Mouse (Mus musculus): ENCODE data around the gene Dgkz. TPM values are rescaled to one million over a fixed set of nuclear protein-coding genes. Genes with fewer than 3 reads are reported as not detected.

Dgkz gene
- polyA plus RNA-seq, 1 experiment from 2014 or later = 18.6 TPM

DNA sequence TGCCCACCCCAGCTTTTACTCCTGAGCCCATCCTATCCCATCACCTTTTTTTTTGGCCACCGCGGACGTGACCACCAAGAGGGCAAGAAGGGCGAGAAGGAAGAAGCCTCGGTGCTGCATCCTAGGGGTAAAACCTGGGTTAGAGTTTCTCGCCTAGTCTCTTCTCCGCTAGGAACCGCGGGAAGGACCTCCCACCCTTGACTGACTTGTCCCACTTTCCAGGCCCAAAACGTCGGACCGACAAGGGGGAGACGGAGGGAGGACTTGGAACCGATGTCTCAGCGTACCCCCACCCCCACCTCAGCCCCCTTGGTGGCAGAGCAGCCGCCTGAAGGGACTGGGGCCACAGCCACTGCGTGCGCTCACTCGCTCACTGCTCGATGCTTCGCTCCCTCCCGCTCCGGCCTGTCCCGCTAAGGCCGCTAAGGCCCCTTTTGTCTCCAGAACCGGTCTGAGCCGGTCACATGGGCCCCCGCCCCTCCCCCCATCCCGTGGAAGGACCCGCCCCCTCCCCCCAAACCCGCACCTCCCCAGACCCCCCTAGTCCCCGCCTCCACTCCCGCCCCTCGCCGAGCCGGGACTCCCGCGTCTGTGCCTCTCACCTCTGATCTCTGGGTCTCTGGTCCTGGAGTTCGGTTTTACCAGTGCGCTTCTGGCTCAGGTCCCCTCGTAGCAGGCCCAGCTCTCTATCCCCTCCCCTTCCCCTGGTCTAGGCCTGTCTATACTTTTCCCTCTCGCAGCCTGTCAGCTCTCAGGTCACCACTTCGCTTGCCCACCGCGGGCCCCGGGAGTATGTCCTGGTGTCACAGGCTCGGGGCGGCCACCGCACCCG lies 44.1 kb downstream of the Dgkz start:
- TF ChIP-seq EP300 (optimal IDR thresholded peaks at IDR 0.05) = no peak
- TF ChIP-seq CTCF (IDR thresholded peaks at IDR 0.05; ENCODE audit: low read depth) = no peak
- 6% methylated on average over 45 of the region's 50 CpGs for WGBS

DNA sequence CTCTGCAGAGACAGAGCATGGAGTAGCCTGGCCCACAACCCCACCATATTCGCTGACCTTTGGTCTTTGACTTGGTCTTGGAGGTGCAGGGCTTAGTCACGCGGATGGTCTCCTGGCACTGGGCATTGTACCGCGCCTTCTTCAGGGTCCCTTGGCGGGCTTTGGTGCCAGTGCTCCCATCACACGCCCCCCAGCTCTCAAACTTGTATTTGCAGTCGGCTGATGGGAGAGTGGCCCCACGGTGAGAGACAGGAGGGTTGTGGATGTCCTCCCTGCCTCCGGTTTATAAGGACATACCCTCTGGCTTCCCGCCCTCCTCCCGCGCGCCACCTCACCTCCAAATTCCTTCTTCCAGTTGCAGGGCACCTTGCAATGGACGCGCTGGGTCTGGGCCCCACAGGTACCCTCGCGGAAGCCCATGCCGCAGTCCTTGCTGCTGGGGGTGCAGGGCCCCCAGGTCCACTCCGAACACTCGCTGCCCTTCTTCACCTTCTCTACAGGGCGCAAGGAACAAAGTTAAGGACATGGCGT lies 44.8 kb downstream of the Dgkz start:
- TF ChIP-seq CTCF (IDR thresholded peaks at IDR 0.05; ENCODE audit: low read depth) = no peak; the same call in 1 of the 2 replicates
- TF ChIP-seq EP300 (optimal IDR thresholded peaks at IDR 0.05) = no peak
- DNase-seq (ENCODE audit: low spot score) (no peak), ATAC-seq (ENCODE audit: low FRiP score, low TSS enrichment) (0 out of 2 replicates have a peak, but pooled peaks have one; percentile 8)
- Histone ChIP-seq H3K27ac (replicated peaks) (no peak overlapping the region), H3K36me3 (ENCODE audit: control insufficient read depth, insufficient read depth, low read length) (peaks cover 7% of the 10 kb centered on the region), H3K27me3 (ENCODE audit: control insufficient read depth, insufficient read depth, low read length) (no peaks in the 10 kb centered on the region), H3K4me1 (replicated peaks; ENCODE audit: control insufficient read depth, insufficient read depth) (peaks cover 5% of the 10 kb centered on the region), H3K4me3 (ENCODE audit: low read depth, low read length) (peak overlapping the region; percentile 49), H3K9me3 (ENCODE audit: control insufficient read depth, low read length) (no peaks in the 10 kb centered on the region), H3K9ac (ENCODE audit: low read length) (peak overlapping the region; percentile 78), H3K4me2 (replicated peaks; ENCODE audit: low read depth) (peak overlapping the region; percentile 64)
- 12% methylated on average over 23 of the region's 23 CpGs for WGBS

More for the DNA sequence above, 44.1 kb downstream of the Dgkz start:
- Histone ChIP-seq H3K36me3 (ENCODE audit: control insufficient read depth, insufficient read depth, low read length) (peaks cover 12% of the 10 kb centered on the region), H3K27me3 (ENCODE audit: control insufficient read depth, insufficient read depth, low read length) (no peaks in the 10 kb centered on the region), H3K9ac (ENCODE audit: low read length) (peak overlapping the region; percentile 78), H3K4me2 (replicated peaks; ENCODE audit: low read depth) (peak overlapping the region; percentile 64), H3K27ac (replicated peaks) (peak overlapping the region; percentile 81), H3K9me3 (ENCODE audit: control insufficient read depth, low read length) (no peaks in the 10 kb centered on the region), H3K4me3 (ENCODE audit: low read depth, low read length) (peak overlapping the region; percentile 49), H3K4me1 (replicated peaks; ENCODE audit: control insufficient read depth, insufficient read depth) (peaks cover 5% of the 10 kb centered on the region)
- DNase-seq (ENCODE audit: low spot score) = peak; percentile 61
- peak; percentile 49; the same call in 1 of the 2 replicates for ATAC-seq (ENCODE audit: low FRiP score, low TSS enrichment)

DNA sequence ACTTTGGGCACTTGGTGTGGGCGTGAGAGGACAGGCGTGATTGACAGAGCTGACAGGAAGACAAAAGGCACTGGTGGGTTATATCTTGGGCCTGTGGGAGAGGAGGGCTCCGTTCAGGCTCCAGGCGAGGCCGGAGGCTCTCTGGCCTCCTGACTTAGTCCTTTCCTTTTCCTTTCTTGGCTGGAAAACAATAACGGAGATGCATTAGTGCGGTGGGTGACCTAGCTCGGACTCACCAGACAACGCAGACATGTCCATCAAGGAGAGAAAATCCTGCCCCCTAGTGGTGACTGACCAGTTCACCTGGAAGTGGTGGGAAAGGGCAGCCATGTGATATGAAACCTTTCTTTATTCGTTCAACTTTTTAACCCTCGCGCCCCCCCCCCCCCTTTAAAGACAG lies 45.7 kb downstream of the Dgkz start:
- H3K4me3 ChIP-seq (ENCODE audit: low read depth, low read length) = no peak overlapping the region
- 23% methylated on average over 11 of the region's 12 CpGs for WGBS
- TF ChIP-seq CTCF (IDR thresholded peaks at IDR 0.05; ENCODE audit: low read depth) = peak; percentile 84
- TF ChIP-seq EP300 (optimal IDR thresholded peaks at IDR 0.05) = no peak
- H3K9me3 ChIP-seq (ENCODE audit: control insufficient read depth, low read length) = no peaks in the 10 kb centered on the region
- no peak overlapping the region for H3K27ac ChIP-seq (replicated peaks)
- ATAC-seq (ENCODE audit: low FRiP score, low TSS enrichment) (peak; percentile 33; the same call in 1 of the 2 replicates), DNase-seq (ENCODE audit: low spot score) (peak; percentile 68)
- H3K27me3 ChIP-seq (ENCODE audit: control insufficient read depth, insufficient read depth, low read length) = no peaks in the 10 kb centered on the region
- no peak overlapping the region for H3K9ac ChIP-seq (ENCODE audit: low read length)
- H3K4me1 ChIP-seq (replicated peaks; ENCODE audit: control insufficient read depth, insufficient read depth) = peaks cover 5% of the 10 kb centered on the region
- H3K4me2 ChIP-seq (replicated peaks; ENCODE audit: low read depth) = peak overlapping the region; percentile 64
- H3K36me3 ChIP-seq (ENCODE audit: control insufficient read depth, insufficient read depth, low read length) = peaks cover 3% of the 10 kb centered on the region

DNA sequence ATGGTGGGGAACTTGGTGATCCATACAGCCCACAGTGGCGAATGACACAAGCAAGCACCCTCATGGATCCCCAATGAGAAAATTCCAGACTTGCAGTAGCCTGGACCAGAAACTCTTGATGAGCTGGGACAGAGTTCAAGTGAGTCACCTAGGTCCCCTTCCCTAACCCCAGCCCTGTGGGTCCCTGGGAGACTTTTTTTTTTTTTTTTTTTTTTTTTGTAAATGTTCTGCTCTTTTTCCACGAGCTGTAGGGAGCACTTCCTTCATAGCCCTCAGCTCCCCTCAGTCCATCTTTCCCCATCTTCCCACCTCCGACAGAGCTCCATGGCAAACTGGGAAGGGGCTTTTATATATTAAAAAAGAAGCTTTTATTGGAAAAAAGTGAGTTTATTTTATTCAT lies 46.2 kb downstream of the Dgkz start:
- no peak overlapping the region for H3K4me2 ChIP-seq (replicated peaks; ENCODE audit: low read depth)
- no peaks in the 10 kb centered on the region for H3K9me3 ChIP-seq (ENCODE audit: control insufficient read depth, low read length)
- no peak for ATAC-seq (ENCODE audit: low FRiP score, low TSS enrichment)
- 55% methylated on average over 3 of the region's 3 CpGs for WGBS
- no peak for DNase-seq (ENCODE audit: low spot score)
- peaks cover 2% of the 10 kb centered on the region for H3K36me3 ChIP-seq (ENCODE audit: control insufficient read depth, insufficient read depth, low read length)
- no peak overlapping the region for H3K9ac ChIP-seq (ENCODE audit: low read length)
- TF ChIP-seq EP300 (optimal IDR thresholded peaks at IDR 0.05) = no peak
- no peak for TF ChIP-seq CTCF (IDR thresholded peaks at IDR 0.05; ENCODE audit: low read depth)
- no peak overlapping the region for H3K4me3 ChIP-seq (ENCODE audit: low read depth, low read length)
- H3K4me1 ChIP-seq (replicated peaks; ENCODE audit: control insufficient read depth, insufficient read depth) = peaks cover 5% of the 10 kb centered on the region
- no peak overlapping the region for H3K27ac ChIP-seq (replicated peaks)
- no peaks in the 10 kb centered on the region for H3K27me3 ChIP-seq (ENCODE audit: control insufficient read depth, insufficient read depth, low read length)

- Histone ChIP-seq H3K4me1 (replicated peaks; ENCODE audit: control insufficient read depth, insufficient read depth) (peaks cover 5% of the 10 kb centered on the region), H3K4me2 (replicated peaks; ENCODE audit: low read depth) (no peak overlapping the region), H3K36me3 (ENCODE audit: control insufficient read depth, insufficient read depth, low read length) (no peaks in the 10 kb centered on the region), H3K4me3 (ENCODE audit: low read depth, low read length) (no peak overlapping the region), H3K27me3 (ENCODE audit: control insufficient read depth, insufficient read depth, low read length) (peaks cover 2% of the 10 kb centered on the region; the same call in 1 of the 2 replicates), H3K27ac (replicated peaks) (no peak overlapping the region), H3K9me3 (ENCODE audit: control insufficient read depth, low read length) (no peaks in the 10 kb centered on the region), H3K9ac (ENCODE audit: low read length) (no peak overlapping the region)
- DNase-seq (ENCODE audit: low spot score) = no peak
- TF ChIP-seq CTCF (IDR thresholded peaks at IDR 0.05; ENCODE audit: low read depth) = no peak
- no peak for TF ChIP-seq EP300 (optimal IDR thresholded peaks at IDR 0.05)
- ATAC-seq (ENCODE audit: low FRiP score, low TSS enrichment) = no peak
- 68% methylated on average over 23 of the region's 23 CpGs for whole genome bisulfite sequencing
Observed at GRCm38 (mm10) chr2:91928534-91929350, 46.9 kb downstream of the Dgkz start.
